Mouse (Mus musculus) adrenal gland, postnatal 25 days (tissue): Measurements from ENCODE around the gene Tmem40. TPM values are rescaled to one million over a fixed set of nuclear protein-coding genes. Genes with fewer than 3 reads are reported as not detected.

Source experiments
- DNase-seq: peaks from one replicate; pipeline ENCODE4 v3.0.0; 2021; ENCODE audit warnings: mixed read lengths
- total RNA-seq: library from RNA; stranded (reverse); gene quantifications from 2 replicates; pipeline ENCODE4 v1.2.3, GENCODE M21; 2021

Tmem40 gene
- total RNA-seq, 1 experiment from 2014 or later, result not detected

GRCm38 (mm10) chr6:115768207-115768606, 6.0 kb upstream of the Tmem40 start:
- DNase-seq, result no peak

GRCm38 (mm10) chr6:115767357-115767756, 5.1 kb upstream of the Tmem40 start:
- DNase-seq, result no peak

GRCm38 (mm10) chr6:115764179-115764578, 2.0 kb upstream of the Tmem40 start:
- peak; percentile 28 for DNase-seq

GRCm38 (mm10) chr6:115760982-115761381, 1.2 kb downstream of the Tmem40 start:
- no peak for DNase-seq

GRCm38 (mm10) chr6:115760137-115760536, 2.1 kb downstream of the Tmem40 start:
- no peak for DNase-seq

GRCm38 (mm10) chr6:115759461-115759860, 2.7 kb downstream of the Tmem40 start:
- no peak for DNase-seq

- DNase-seq, result no peak
Measured at GRCm38 (mm10) chr6:115758981-115759435, 3.2 kb downstream of the Tmem40 start.

GRCm38 (mm10) chr6:115755536-115755935, 6.7 kb downstream of the Tmem40 start:
- no peak for DNase-seq

GRCm38 (mm10) chr6:115746326-115746725, 15.9 kb downstream of the Tmem40 start:
- no peak for DNase-seq

- DNase-seq, result no peak
Measured at GRCm38 (mm10) chr6:115743569-115743968, 18.6 kb downstream of the Tmem40 start.

- no peak for DNase-seq
Measured at GRCm38 (mm10) chr6:115739056-115739455, 23.2 kb downstream of the Tmem40 start.

GRCm38 (mm10) chr6:115734909-115735308, 27.3 kb downstream of the Tmem40 start:
- DNase-seq, result peak; percentile 27

GRCm38 (mm10) chr6:115732341-115732928, 29.8 kb downstream of the Tmem40 start:
- no peak for DNase-seq

GRCm38 (mm10) chr6:115730560-115731342, 31.5 kb downstream of the Tmem40 start:
- DNase-seq, result no peak

GRCm38 (mm10) chr6:115727570-115727969, 34.6 kb downstream of the Tmem40 start:
- no peak for DNase-seq

GRCm38 (mm10) chr6:115727108-115727507, 35.1 kb downstream of the Tmem40 start:
- peak; percentile 40 for DNase-seq

GRCm38 (mm10) chr6:115722246-115722645, 40.0 kb downstream of the Tmem40 start:
- DNase-seq, result no peak

- peak; percentile 52 for DNase-seq
Measured at GRCm38 (mm10) chr6:115717715-115718558, 44.3 kb downstream of the Tmem40 start.

- no peak for DNase-seq
Measured at GRCm38 (mm10) chr6:115717101-115717652, 45.0 kb downstream of the Tmem40 start.

GRCm38 (mm10) chr6:115711261-115711660, 50.9 kb downstream of the Tmem40 start:
- no peak for DNase-seq

GRCm38 (mm10) chr6:115702901-115703300, 59.3 kb downstream of the Tmem40 start:
- no peak for DNase-seq

GRCm38 (mm10) chr6:115701302-115701701, 60.9 kb downstream of the Tmem40 start:
- no peak for DNase-seq
